Mouse (Mus musculus) ES-E14 (cell line): ENCODE results near the gene 1810055G02Rik.

ENCODE experiments used
- CHD2 ChIP-seq: IDR thresholded peaks from 2 replicates; pipeline ENCODE4 v1.6.1; 2014; ENCODE audit warnings: mild to moderate bottlenecking, low read depth, low read length, inconsistent platforms
- HCFC1 ChIP-seq: IDR thresholded peaks from 2 replicates; pipeline ENCODE4 v1.6.1; 2012; ENCODE audit warnings: low read length, inconsistent platforms, borderline replicate concordance; ENCODE audit not compliant: insufficient read depth
- MAFK ChIP-seq: IDR thresholded peaks from 2 replicates; pipeline ENCODE4 v1.6.1; 2014; ENCODE audit warnings: mild to moderate bottlenecking, low read depth, low read length, inconsistent platforms; ENCODE audit not compliant: insufficient read depth
- ZC3H11A ChIP-seq: IDR thresholded peaks from 2 replicates; pipeline ENCODE4 v1.6.1; 2012; ENCODE audit warnings: low read depth, mild to moderate bottlenecking, inconsistent platforms, low read length, borderline replicate concordance
- ZNF384 ChIP-seq: IDR thresholded peaks from 2 replicates; pipeline ENCODE4 v1.6.1; 2012; ENCODE audit warnings: low read depth, low read length, inconsistent platforms

DNA sequence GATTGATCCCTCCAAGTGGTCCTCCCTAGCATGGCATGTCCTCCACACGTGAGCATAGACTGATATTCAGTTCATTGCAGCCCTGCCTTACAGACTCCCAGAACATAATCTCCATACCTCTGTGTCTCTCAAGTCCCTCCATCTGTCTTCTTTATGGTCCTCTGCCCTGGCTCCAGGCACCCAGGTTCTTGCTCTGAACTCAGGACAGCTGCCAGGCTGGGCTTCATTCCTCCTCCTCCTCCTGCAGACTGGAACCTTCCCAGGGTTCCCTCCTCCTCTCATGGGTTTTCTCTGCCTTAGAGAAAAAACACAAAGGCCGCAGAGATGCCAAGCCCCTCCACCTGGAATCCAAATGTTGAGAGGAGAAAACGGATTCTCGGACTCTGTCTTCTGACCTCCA, 34.6 kb downstream of the 1810055G02Rik start:
- TF ChIP-seq ZNF384 (no peak), MAFK (no peak), ZC3H11A (no peak), CHD2 (no peak), HCFC1 (no peak)
